Comparison of ENCODE assay signal across 24 mouse cellular contexts in the genomic region with DNA sequence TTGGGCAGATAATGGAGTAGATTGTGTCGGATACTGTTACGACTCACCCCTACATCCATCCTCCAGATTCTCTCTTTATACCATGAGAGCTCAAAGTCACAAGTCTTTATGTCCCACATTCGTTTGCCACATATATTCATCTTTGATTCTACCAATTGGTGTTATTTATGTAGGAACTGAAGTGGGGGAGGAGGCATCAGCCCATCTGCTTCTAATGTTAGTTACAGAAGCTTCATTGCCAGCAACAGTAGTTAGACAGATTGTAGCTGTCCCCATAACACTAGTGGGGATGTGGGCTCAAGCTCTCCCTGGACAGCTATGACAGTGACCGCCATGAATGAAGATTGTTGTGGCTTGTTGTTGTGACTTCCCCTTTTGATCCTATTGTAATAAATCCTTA. TPM values are rescaled to one million over a fixed set of nuclear protein-coding genes. Genes with fewer than 3 reads are reported as not detected.
DNase-seq lines count a peak whose midpoint lies in the region; ATAC-seq lines count a peak whose summit lies in the region.
"Had no signal": no experiment of that assay in that cellular context is flagged by ENCODE, and none has a peak within 500 bp of the region (broad histone marks: within the 10 kb centered on the region; RNA-seq: fewer than 3 reads in every experiment).

No protein-coding gene starts in this region.

- peak; percentile 76 for ATAC-seq in frontal cortex, adult (ENCODE audit: low TSS enrichment)
- no peak for ATAC-seq in megakaryocyte-erythroid progenitor cell, adult 5-6 weeks (replicated peaks; ENCODE audit: low FRiP score, low TSS enrichment, poor library complexity, severe bottlenecking)
- ATAC-seq: forebrain, embryonic 16.5 days; hindbrain, postnatal 0 days; inflammation-experienced regulatory T-cells, adult 6 months; Patski had no signal

- no peak for DNase-seq in frontal cortex, postnatal 25 days (ENCODE audit: low spot score in 2 of 2)
- peak; percentile 26 for DNase-seq in layer of hippocampus, adult 11-12 months (ENCODE audit: low spot score)
- DNase-seq in layer of hippocampus, adult 8-10 months (ENCODE audit: low spot score in 2 of 2): no peak
- peak; percentile 35 for DNase-seq in layer of hippocampus, adult 9-11 months
- no peak for DNase-seq in layer of hippocampus, postnatal 25 days (ENCODE audit: extremely low spot score in 1 of 2, low spot score in 1 of 2)
- peak; percentile 67 for DNase-seq in brain, adult 2 months (ENCODE audit: low read depth, low spot score)
- DNase-seq: adrenal gland, postnatal 10 days; adrenal gland, postnatal 36 days; B cell, adult 2 months; cerebellum, adult 11 months; cerebellum, adult 2 months; cerebellum, adult 9-11 months; cerebellum, postnatal 25 days; gastrocnemius, adult 2 months; gastrocnemius, postnatal 14 days; heart, adult 18-20 months; heart, postnatal 10 days; heart, postnatal 4 days had no signal

RNA-seq across cellular contexts. Expression of gene Syn3, which starts 59.1 kb away (rescaled TPM):
- total RNA-seq in layer of hippocampus, adult 8-10 months (2022): 10 to 100 TPM; 18.9 to 21.7 (median 19.6) TPM
- 10 to 100 TPM; 19.5 to 23.8 TPM for total RNA-seq in layer of hippocampus, postnatal 25 days (2021)
- 0.32 and 0.59 TPM in 2 replicates for total RNA-seq in megakaryocyte-erythroid progenitor cell, adult 5-6 weeks (2014; fragmentation: Nextera tagmentation)
- total RNA-seq in megakaryocyte-erythroid progenitor cell, adult 5-6 weeks (2017): 0.08 and 0.14 TPM in 2 replicates

Comparison
In these comparisons a context has a peak if more than half of its experiments do, and no peak if none do; other contexts are left out.
1. DNase-seq: peak in layer of hippocampus, adult 11-12 months (single experiment), layer of hippocampus, adult 9-11 months (single experiment) and brain, adult 2 months (single experiment); none in frontal cortex, postnatal 25 days (0 of 2), layer of hippocampus, adult 8-10 months (0 of 2) and layer of hippocampus, postnatal 25 days (0 of 2).
2. RNA of gene Syn3, which starts 59.1 kb away (total RNA-seq): 19.5 to 23.8 TPM in layer of hippocampus, postnatal 25 days and 18.9 to 21.7 TPM in layer of hippocampus, adult 8-10 months; 0.08 to 0.59 TPM in megakaryocyte-erythroid progenitor cell, adult 5-6 weeks; every median in the first group is over 10 times any median in the second.